Mouse (Mus musculus) frontal cortex, adult 2 months (tissue): ENCODE data around the gene Zfp827. TPM values are rescaled to one million over a fixed set of nuclear protein-coding genes. Genes with fewer than 3 reads are reported as not detected.

Source experiments
- DNase-seq, 2 experiments: peaks; one replicate each; pipeline ENCODE4 v3.0.0; 2022; ENCODE audit warnings: low spot score in 1 of 2; ENCODE audit errors: extremely low spot score in 1 of 2
- polyA plus RNA-seq: library from polyadenylated mRNA; depleted of rRNA; stranded (reverse); fragments of >200 nt; gene quantifications from 2 replicates; pipeline ENCODE4 v1.2.3, GENCODE M21; 2012; rRNA removed

The Zfp827 gene
- polyA plus RNA-seq, 1 experiment, result 33.5 TPM

GRCm38 (mm10) chr8:79208691-79209640 lies 180.7 kb downstream of the Zfp827 start:
- no peak for DNase-seq

GRCm38 (mm10) chr8:79209641-79210358 lies 181.6 kb downstream of the Zfp827 start:
- DNase-seq, result no peak

GRCm38 (mm10) chr8:79211630-79212029 lies 183.4 kb downstream of the Zfp827 start:
- DNase-seq, result no peak

- DNase-seq, result no peak
These were observed 194.0 kb downstream of the Zfp827 start for GRCm38 (mm10) chr8:79222106-79222751.

GRCm38 (mm10) chr8:79222752-79223141 lies 194.5 kb downstream of the Zfp827 start:
- DNase-seq, result no peak

GRCm38 (mm10) chr8:79224363-79224762 lies 196.1 kb downstream of the Zfp827 start:
- DNase-seq, result no peak

GRCm38 (mm10) chr8:79225586-79225985 lies 197.3 kb downstream of the Zfp827 start:
- DNase-seq, result no peak

- no peak for DNase-seq
These were observed 197.8 kb downstream of the Zfp827 start for GRCm38 (mm10) chr8:79226046-79226445.

GRCm38 (mm10) chr8:79227194-79227593 lies 199.0 kb downstream of the Zfp827 start:
- DNase-seq, result no peak

- no peak for DNase-seq
These were observed 199.7 kb downstream of the Zfp827 start for GRCm38 (mm10) chr8:79227916-79228315.

- no peak for DNase-seq
These were observed 201.1 kb downstream of the Zfp827 start for GRCm38 (mm10) chr8:79229266-79229888.

- no peak for DNase-seq
These were observed 211.1 kb downstream of the Zfp827 start for GRCm38 (mm10) chr8:79239320-79239719.

- no peak for DNase-seq
These were observed 211.8 kb downstream of the Zfp827 start for GRCm38 (mm10) chr8:79239996-79240395.

Other genes with a start within 250 kb of the Zfp827 start
- 75.4 and 86.7 TPM in 2 replicates for gene Lsm6, start 207.3 kb upstream of the Zfp827 start, polyA plus RNA-seq
- gene 1700011L22Rik, start 220.1 kb downstream of the Zfp827 start, polyA plus RNA-seq, result not detected in 2 replicates